Mouse (Mus musculus) brown adipose tissue, adult 24 weeks (tissue): ENCODE data around the gene Tti1. TPM values are rescaled to one million over a fixed set of nuclear protein-coding genes. Genes with fewer than 3 reads are reported as not detected.

Experiments used
- H3K27ac ChIP-seq: fragments of 200-500 bp; replicated peaks from 2 replicates; pipeline ENCODE4 v1.5.1; 2012; ENCODE audit warnings: low read depth, mild to moderate bottlenecking, low read length
- H3K4me1 ChIP-seq: fragments of 200-500 bp; 2 replicates; pipeline ENCODE4 v1.6.1; 2012; ENCODE audit warnings: low read length, mixed read lengths; ENCODE audit not compliant: control insufficient read depth, insufficient read depth, insufficient read length
- H3K4me3 ChIP-seq: fragments of 200-500 bp; 2 replicates; pipeline ENCODE4 v1.5.1; 2012; ENCODE audit warnings: low read depth, mild to moderate bottlenecking, low read length, moderate library complexity; ENCODE audit not compliant: insufficient read depth
- polyA plus RNA-seq: library from polyadenylated mRNA; stranded (reverse); fragments of >200 nt; gene quantifications from 2 replicates; pipeline ENCODE4 v1.2.4, GENCODE M21; 2012; ENCODE audit not compliant: missing spikeins, insufficient read depth, insufficient read length

Gene Tti1
- polyA plus RNA-seq: 6.7 and 7.3 TPM in 2 replicates

GRCm38 (mm10) chr2:158028354-158028863, at the start of gene Tti1, which contains the start of gene Rprd1b:
Gene Tti1, minus strand, starts transcription at chr2:158028433.
Gene Rprd1b, plus strand, starts transcription at chr2:158028497.
- H3K4me3 ChIP-seq: peak within 1 kb of the TSS; percentile 83
- peak within 1 kb of the TSS; percentile 97 for H3K27ac ChIP-seq
- peaks cover 8% of the 10 kb centered on the region for H3K4me1 ChIP-seq

- Histone ChIP-seq H3K4me1 (no peaks in the 10 kb centered on the region), H3K4me3 (no peak overlapping the region), H3K27ac (0 out of 2 replicates have a peak overlapping the region, but pooled peaks have one; percentile 0)
Measured at GRCm38 (mm10) chr2:158077981-158078380, 49.7 kb upstream of the Tti1 start.

DNA sequence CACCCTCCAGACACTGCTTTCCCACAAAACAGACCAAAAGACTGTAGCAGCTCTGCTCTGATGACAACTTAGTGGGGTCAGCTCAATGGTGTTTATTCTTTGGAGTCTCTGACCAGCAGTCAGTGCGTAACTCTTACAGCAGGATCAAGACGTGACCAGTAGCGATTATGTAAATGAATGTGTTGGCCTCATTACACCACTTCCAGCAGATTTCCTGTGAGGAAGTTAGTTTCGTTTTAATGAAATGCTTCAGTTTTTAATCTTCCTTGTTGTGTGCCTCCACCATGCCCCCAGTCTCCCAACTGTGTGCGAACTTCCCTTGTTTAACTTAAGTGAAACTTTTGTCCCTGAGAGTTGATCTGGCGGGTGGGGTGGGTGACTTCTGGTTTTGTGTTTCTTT, 48.5 kb upstream of the Tti1 start:
- Histone ChIP-seq H3K4me3 (no peak overlapping the region), H3K27ac (no peak overlapping the region), H3K4me1 (peaks cover 3% of the 10 kb centered on the region; the same call in 1 of the 2 replicates)

GRCm38 (mm10) chr2:158074835-158075234, 46.6 kb upstream of the Tti1 start:
- peaks cover 11% of the 10 kb centered on the region; the same call in 1 of the 2 replicates for H3K4me1 ChIP-seq
- H3K27ac ChIP-seq: no peak overlapping the region
- H3K4me3 ChIP-seq: no peak overlapping the region

DNA sequence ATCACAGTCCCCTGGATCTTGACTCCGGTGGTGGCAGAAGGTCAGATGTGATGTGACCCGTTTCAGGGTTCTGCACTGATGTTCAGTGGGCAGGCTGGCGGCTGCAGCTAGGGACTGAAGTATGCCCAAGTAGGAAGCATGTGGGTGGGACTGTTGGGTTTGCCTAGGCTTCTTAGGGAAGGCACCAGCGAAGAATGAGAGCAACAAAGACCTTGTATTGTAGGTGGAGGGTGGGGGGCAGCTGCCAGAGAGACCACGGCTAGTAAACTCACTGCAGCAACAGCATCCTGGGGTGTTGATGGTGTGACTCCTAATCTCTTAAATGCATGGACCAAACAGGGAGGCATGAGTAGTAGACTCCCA, 43.4 kb upstream of the Tti1 start:
- peaks cover 11% of the 10 kb centered on the region; the same call in 1 of the 2 replicates for H3K4me1 ChIP-seq
- peak overlapping the region; percentile 7; the same call in 1 of the 2 replicates for H3K27ac ChIP-seq
- no peak overlapping the region for H3K4me3 ChIP-seq

- H3K27ac ChIP-seq: peak overlapping the region; percentile 7
- peaks cover 11% of the 10 kb centered on the region; the same call in 1 of the 2 replicates for H3K4me1 ChIP-seq
- H3K4me3 ChIP-seq: no peak overlapping the region
Measured at GRCm38 (mm10) chr2:158070885-158071632, 42.8 kb upstream of the Tti1 start.

DNA sequence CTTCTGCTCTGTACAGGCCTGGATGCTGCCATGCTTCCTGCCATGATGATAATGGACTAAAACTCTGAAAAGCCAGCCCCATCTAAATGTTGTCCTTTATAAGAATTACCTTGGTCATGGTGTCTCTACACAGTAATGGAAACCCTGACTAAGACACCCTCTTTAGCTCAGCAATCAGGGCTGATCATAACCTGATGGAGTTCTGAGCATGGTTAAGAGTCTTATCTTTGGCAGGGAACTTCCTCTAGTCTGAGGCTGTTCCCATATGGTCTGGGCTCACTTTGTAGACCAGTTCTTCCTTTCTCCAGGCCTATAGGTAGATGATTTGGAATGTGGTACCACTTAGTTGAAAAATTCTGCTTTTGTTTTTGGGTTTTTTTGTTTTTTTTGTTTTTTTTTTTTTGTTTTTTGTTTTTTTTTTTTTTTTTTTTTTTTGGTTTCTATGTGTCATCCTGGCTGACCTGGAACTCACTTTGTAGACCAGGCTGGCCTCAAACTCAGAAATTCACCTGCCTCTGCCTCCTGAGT, 40.3 kb upstream of the Tti1 start:
- Histone ChIP-seq H3K4me3 (no peak overlapping the region), H3K4me1 (peaks cover 11% of the 10 kb centered on the region; the same call in 1 of the 2 replicates), H3K27ac (no peak overlapping the region)

DNA sequence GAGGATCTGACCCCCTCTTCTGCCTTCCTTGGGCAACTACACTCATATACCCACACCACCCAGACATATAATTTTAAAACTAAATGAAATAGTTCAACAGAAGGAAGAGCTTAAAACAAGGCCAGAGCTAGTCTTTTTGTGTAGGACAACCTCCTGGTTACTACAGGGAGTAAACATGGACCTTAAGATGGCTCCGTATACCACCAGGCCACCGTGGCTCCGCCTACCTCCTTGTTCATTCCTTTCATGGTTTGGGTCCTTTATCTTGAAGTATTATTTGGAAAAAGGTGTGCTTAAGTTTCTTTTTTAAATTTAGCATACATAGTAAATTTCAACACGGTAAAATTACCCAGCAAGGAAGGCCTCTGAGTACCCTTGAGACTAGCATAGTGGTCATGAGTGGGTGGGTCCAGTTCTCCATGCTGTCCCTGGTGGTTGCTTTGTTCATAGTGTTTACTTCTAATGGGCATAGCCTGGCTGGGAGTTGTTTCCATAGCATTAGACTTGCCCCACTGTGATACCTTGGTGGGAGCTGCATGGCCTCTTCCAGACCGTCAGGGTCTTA, 39.1 kb upstream of the Tti1 start:
- Histone ChIP-seq H3K27ac (no peak overlapping the region), H3K4me1 (peaks cover 11% of the 10 kb centered on the region; the same call in 1 of the 2 replicates), H3K4me3 (no peak overlapping the region)

DNA sequence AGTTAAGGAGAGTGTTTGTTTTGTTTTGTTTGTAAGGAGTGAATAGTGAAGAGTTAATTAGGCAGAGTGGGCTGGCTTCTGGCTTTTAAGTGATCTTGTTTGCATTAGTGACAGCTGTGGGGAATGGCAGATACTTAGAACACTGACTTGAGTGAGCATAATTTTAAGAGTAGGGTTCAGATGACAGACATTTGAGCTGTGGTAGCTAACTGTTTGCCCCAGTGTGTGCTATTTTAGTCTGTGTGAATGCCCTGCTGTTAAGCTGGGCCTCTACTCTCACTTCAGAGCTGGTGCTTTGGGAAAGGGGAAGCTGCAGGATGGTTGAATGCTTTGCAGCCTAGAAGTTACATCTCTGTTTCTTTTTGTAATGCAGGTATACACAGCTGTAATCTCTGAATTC, 38.2 kb upstream of the Tti1 start:
- no peak overlapping the region for H3K27ac ChIP-seq
- peaks cover 6% of the 10 kb centered on the region; the same call in 1 of the 2 replicates for H3K4me1 ChIP-seq
- no peak overlapping the region for H3K4me3 ChIP-seq

DNA sequence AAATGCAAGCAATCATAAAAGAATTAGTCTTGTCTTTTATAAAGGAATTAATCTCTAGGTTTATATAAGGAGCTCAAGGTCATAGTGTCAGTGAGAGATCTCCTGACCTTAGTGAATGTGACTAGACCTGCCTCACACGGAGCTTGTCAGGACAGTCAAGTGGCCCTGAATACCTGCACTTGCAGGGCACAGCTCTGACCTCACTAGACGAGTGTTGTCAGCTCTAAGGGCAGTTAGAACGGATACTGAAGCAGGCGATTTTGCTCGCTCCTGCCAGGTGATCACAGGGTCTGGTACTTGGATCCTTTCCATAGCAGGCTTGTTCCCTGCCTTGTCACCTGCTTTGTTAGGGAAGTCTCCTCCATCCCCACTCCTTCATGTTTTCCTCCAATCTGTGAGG, 36.8 kb upstream of the Tti1 start:
- Histone ChIP-seq H3K4me1 (no peaks in the 10 kb centered on the region), H3K4me3 (no peak overlapping the region), H3K27ac (no peak overlapping the region)

DNA sequence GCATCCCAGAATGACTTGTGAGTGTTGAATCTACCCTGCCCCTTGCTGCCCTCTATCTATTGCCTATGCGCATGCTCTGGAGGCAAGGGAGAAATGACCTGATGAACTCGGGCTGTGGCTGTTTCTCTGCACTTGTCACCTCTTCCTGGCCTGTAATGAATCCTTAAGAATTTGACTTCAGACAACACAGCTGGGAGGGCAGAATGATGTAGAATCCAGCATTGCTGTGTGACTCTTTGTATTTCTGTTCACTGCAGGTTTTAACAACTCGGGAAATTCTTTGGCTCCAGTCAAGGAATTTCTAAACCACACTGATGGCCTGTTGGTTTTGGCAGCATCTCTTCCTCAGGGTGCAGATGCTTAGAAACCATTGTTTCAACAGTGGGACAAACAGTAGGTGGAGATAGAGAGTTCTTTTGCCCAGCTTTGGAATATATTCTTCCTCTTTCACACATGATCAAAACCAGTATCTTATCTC, 36.4 kb upstream of the Tti1 start:
- H3K4me1 ChIP-seq: no peaks in the 10 kb centered on the region
- H3K4me3 ChIP-seq: no peak overlapping the region
- H3K27ac ChIP-seq: no peak overlapping the region

- Histone ChIP-seq H3K4me1 (no peaks in the 10 kb centered on the region), H3K4me3 (no peak overlapping the region), H3K27ac (no peak overlapping the region)
Measured at GRCm38 (mm10) chr2:158063036-158063435, 34.8 kb upstream of the Tti1 start.

DNA sequence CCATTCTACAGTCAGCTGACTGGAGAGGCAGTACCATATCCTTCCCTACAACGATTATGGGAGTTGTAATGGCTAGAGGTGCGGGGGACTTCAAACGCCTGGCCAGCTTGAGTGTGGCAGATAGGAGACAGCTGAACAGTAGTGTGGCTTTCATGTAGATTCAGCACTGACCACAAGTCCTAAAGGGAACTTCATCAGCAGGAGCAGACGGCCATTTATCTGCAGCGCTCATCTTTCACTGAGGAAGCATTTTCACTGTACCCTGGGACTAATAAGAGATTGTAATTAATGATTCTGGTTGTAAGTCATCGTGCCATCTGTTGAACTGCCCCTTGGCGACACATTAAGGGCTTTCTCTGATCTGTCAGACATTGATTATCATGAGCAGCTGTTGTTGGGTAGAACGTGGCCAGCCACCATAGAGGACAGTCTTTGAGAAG, 31.5 kb upstream of the Tti1 start:
- H3K27ac ChIP-seq: no peak overlapping the region
- no peaks in the 10 kb centered on the region for H3K4me1 ChIP-seq

DNA sequence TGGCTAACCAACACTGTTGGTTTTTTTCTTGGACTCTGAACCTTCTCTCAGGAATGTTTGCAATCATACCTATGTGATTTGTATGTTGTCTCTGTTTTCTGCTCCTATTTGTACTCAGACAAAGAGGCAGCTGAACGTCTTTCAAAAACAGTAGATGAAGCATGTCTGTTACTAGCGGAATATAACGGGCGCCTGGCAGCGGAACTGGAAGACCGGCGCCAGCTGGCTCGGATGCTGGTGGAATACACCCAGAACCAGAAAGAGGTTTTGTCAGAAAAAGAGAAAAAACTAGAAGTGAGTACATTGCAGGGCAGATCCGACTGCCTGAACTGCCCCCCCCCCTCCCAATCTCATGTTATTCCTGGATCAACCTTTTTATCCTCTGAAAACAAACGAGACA, 30.3 kb upstream of the Tti1 start:
- Histone ChIP-seq H3K4me3 (no peak overlapping the region), H3K4me1 (no peaks in the 10 kb centered on the region), H3K27ac (no peak overlapping the region)

More for the DNA sequence above, 31.5 kb upstream of the Tti1 start:
- no peak overlapping the region for H3K4me3 ChIP-seq

GRCm38 (mm10) chr2:158057030-158057429, 28.8 kb upstream of the Tti1 start:
- H3K4me3 ChIP-seq: no peak overlapping the region
- H3K4me1 ChIP-seq: no peaks in the 10 kb centered on the region
- no peak overlapping the region for H3K27ac ChIP-seq
